Mouse (Mus musculus) embryonic facial prominence, embryonic 10.5 days (tissue): ENCODE data around the gene Fmo5. TPM values are rescaled to one million over a fixed set of nuclear protein-coding genes. Genes with fewer than 3 reads are reported as not detected.

Experiments
- DNase-seq: peaks from one replicate; pipeline ENCODE4 v3.0.0-alpha.2; 2017; ENCODE audit warnings: low spot score
- H3K27ac ChIP-seq: fragments of 300-500 bp; sonication (generic); replicated peaks from 2 replicates; pipeline ENCODE4 v1.5.1; 2016; ENCODE audit warnings: mild to moderate bottlenecking
- H3K27me3 ChIP-seq: fragments of 300-500 bp; sonication (generic); replicated peaks from 2 replicates; pipeline ENCODE4 v1.6.1; 2016; ENCODE audit warnings: low read depth, mild to moderate bottlenecking; ENCODE audit not compliant: poor library complexity, severe bottlenecking
- H3K36me3 ChIP-seq: fragments of 300-500 bp; sonication (generic); replicated peaks from 2 replicates; pipeline ENCODE4 v1.6.1; 2016; ENCODE audit warnings: mild to moderate bottlenecking, moderate library complexity
- H3K4me1 ChIP-seq: fragments of 300-500 bp; sonication (generic); 2 replicates; pipeline ENCODE4 v1.6.1; 2016
- H3K4me3 ChIP-seq: fragments of 300-500 bp; sonication (generic); 2 replicates; pipeline ENCODE4 v1.5.1; 2016; ENCODE audit warnings: mild to moderate bottlenecking, moderate library complexity
- H3K9me3 ChIP-seq: fragments of 300-500 bp; sonication (generic); 2 replicates; pipeline ENCODE4 v1.6.1; 2016; ENCODE audit warnings: mild to moderate bottlenecking
- WGBS: fragments of 180-500 bp; shearing (Covaris S2); methylation state at CpG from one replicate; pipeline ENCODE4 v1.1.7; 2016; 5-methylcytosine and 5-hydroxymethylcytosine counted together
- microRNA-seq: library from miRNA; unstranded; fragments of <30 nt; microRNA quantifications from one replicate; pipeline ENCODE4, GENCODE M21; 2017
- polyA plus RNA-seq: library from polyadenylated mRNA; unstranded; fragments of >200 nt; fragmentation: Nextera tagmentation; extraction: Ambion mirVana; gene quantifications from 2 replicates; pipeline ENCODE4 v1.2.1, GENCODE M21; 2016

Fmo5 gene
- polyA plus RNA-seq, 1 experiment from 2014 or later, result 0.62 TPM

- H3K27me3 ChIP-seq, result peaks cover 4% of the 10 kb centered on the region
- no peak for DNase-seq
- H3K27ac ChIP-seq, result no peak overlapping the region
- WGBS, result 72% methylated on average over 2 of the region's 2 CpGs
- peaks cover 23% of the 10 kb centered on the region for H3K4me1 ChIP-seq
- no peaks in the 10 kb centered on the region for H3K36me3 ChIP-seq
- no peaks in the 10 kb centered on the region for H3K9me3 ChIP-seq
- no peak overlapping the region for H3K4me3 ChIP-seq
These were observed 60.7 kb downstream of the Fmo5 start for GRCm38 (mm10) chr3:97689289-97689688.

GRCm38 (mm10) chr3:97690590-97690989 is 62.0 kb downstream of the Fmo5 start:
- WGBS, result 46% methylated on average over 7 of the region's 7 CpGs
- Histone ChIP-seq H3K9me3 (no peaks in the 10 kb centered on the region), H3K36me3 (no peaks in the 10 kb centered on the region), H3K27me3 (no peaks in the 10 kb centered on the region), H3K27ac (peak overlapping the region; percentile 61), H3K4me3 (no peak overlapping the region), H3K4me1 (peaks cover 21% of the 10 kb centered on the region)
- peak; percentile 28 for DNase-seq

GRCm38 (mm10) chr3:97691443-97692017 is 62.9 kb downstream of the Fmo5 start:
- H3K27ac ChIP-seq, result peak overlapping the region; percentile 61
- no peak for DNase-seq

GRCm38 (mm10) chr3:97693806-97694205 is 65.2 kb downstream of the Fmo5 start:
- H3K4me1 ChIP-seq, result peaks cover 21% of the 10 kb centered on the region
- no peaks in the 10 kb centered on the region for H3K36me3 ChIP-seq
- H3K9me3 ChIP-seq, result no peaks in the 10 kb centered on the region
- 91% methylated on average over 6 of the region's 6 CpGs for WGBS
- H3K27me3 ChIP-seq, result no peaks in the 10 kb centered on the region
- DNase-seq, result no peak
- H3K27ac ChIP-seq, result no peak overlapping the region
- H3K4me3 ChIP-seq, result no peak overlapping the region

More at GRCm38 (mm10) chr3:97691443-97692017, 62.9 kb downstream of the Fmo5 start:
- Histone ChIP-seq H3K9me3 (no peaks in the 10 kb centered on the region), H3K27me3 (no peaks in the 10 kb centered on the region), H3K4me3 (no peak overlapping the region), H3K36me3 (no peaks in the 10 kb centered on the region), H3K4me1 (peaks cover 21% of the 10 kb centered on the region)
- WGBS, result 67% methylated on average over 12 of the region's 12 CpGs

GRCm38 (mm10) chr3:97696866-97697265 is 68.3 kb downstream of the Fmo5 start:
- Histone ChIP-seq H3K27me3 (no peaks in the 10 kb centered on the region), H3K9me3 (no peaks in the 10 kb centered on the region), H3K36me3 (no peaks in the 10 kb centered on the region), H3K4me3 (no peak overlapping the region), H3K27ac (no peak overlapping the region), H3K4me1 (peaks cover 4% of the 10 kb centered on the region; the same call in 1 of the 2 replicates)
- no peak for DNase-seq
- 84% methylated on average over 9 of the region's 9 CpGs for WGBS

GRCm38 (mm10) chr3:97697291-97697690 is 68.7 kb downstream of the Fmo5 start:
- Histone ChIP-seq H3K27ac (no peak overlapping the region), H3K9me3 (no peaks in the 10 kb centered on the region), H3K4me3 (no peak overlapping the region), H3K27me3 (no peaks in the 10 kb centered on the region), H3K4me1 (no peaks in the 10 kb centered on the region), H3K36me3 (no peaks in the 10 kb centered on the region)
- no peak for DNase-seq
- WGBS, result 72% methylated on average over 9 of the region's 9 CpGs

GRCm38 (mm10) chr3:97699061-97699460 is 70.5 kb downstream of the Fmo5 start:
- Histone ChIP-seq H3K36me3 (no peaks in the 10 kb centered on the region), H3K4me3 (no peak overlapping the region), H3K27me3 (no peaks in the 10 kb centered on the region), H3K9me3 (no peaks in the 10 kb centered on the region), H3K27ac (no peak overlapping the region), H3K4me1 (0 out of 2 replicates have a peak, but pooled peaks cover 1% of the 10 kb centered on the region)
- 73% methylated on average over 3 of the region's 3 CpGs for WGBS
- no peak for DNase-seq

GRCm38 (mm10) chr3:97701198-97701597 is 72.6 kb downstream of the Fmo5 start:
- 69% methylated on average over 3 of the region's 3 CpGs for WGBS
- H3K27ac ChIP-seq, result no peak overlapping the region
- H3K4me3 ChIP-seq, result no peak overlapping the region

GRCm38 (mm10) chr3:97702448-97703080 is 74.0 kb downstream of the Fmo5 start:
- Histone ChIP-seq H3K36me3 (no peaks in the 10 kb centered on the region), H3K9me3 (no peaks in the 10 kb centered on the region), H3K4me1 (0 out of 2 replicates have a peak, but pooled peaks cover 2% of the 10 kb centered on the region), H3K4me3 (no peak overlapping the region), H3K27me3 (no peaks in the 10 kb centered on the region), H3K27ac (no peak overlapping the region)
- DNase-seq, result no peak
- 92% methylated on average over 11 of the region's 11 CpGs for WGBS

More at GRCm38 (mm10) chr3:97701198-97701597, 72.6 kb downstream of the Fmo5 start:
- Histone ChIP-seq H3K27me3 (no peaks in the 10 kb centered on the region), H3K36me3 (no peaks in the 10 kb centered on the region), H3K4me1 (0 out of 2 replicates have a peak, but pooled peaks cover 2% of the 10 kb centered on the region), H3K9me3 (no peaks in the 10 kb centered on the region)
- DNase-seq, result no peak

Small RNAs within 50 kb of the gene (microRNA-seq; reads per million reads assigned to microRNA genes)
- not detected for gene Mir7225

Other genes starting within 250 kb of the Fmo5 start
- gene Olfr1402, start 206.8 kb upstream of the Fmo5 start, polyA plus RNA-seq, result not detected in 2 replicates
- gene Chd1l, start 18.6 kb upstream of the Fmo5 start, polyA plus RNA-seq, result 23.0 and 24.9 TPM in 2 replicates
- gene Prkab2, start 29.4 kb downstream of the Fmo5 start, polyA plus RNA-seq, result 7.2 and 7.3 TPM in 2 replicates
- not detected in 2 replicates for gene Gm17651, start 45.9 kb downstream of the Fmo5 start, polyA plus RNA-seq